Mouse (Mus musculus) embryonic facial prominence, embryonic 14.5 days (tissue): ENCODE measurements around the gene Txndc9. TPM values are rescaled to one million over a fixed set of nuclear protein-coding genes. Genes with fewer than 3 reads are reported as not detected.
A peak's percentile ranks its signal among the peaks of the same experiment; 100 is the strongest.

Experiments
- ATAC-seq: fragments of 200-750 bp; cut with Nextera tagmentation; 2 replicates; pipeline ENCODE4 v1.8.0; 2017; ENCODE audit warnings: low read depth, moderate number of reproducible peaks, moderate TSS enrichment
- DNase-seq: peaks from one replicate; pipeline ENCODE4 v3.0.0-alpha.2; 2015; ENCODE audit warnings: low spot score
- H3K27ac ChIP-seq: fragments of 300-500 bp; sonication (generic); replicated peaks from 2 replicates; pipeline ENCODE4 v1.5.1; 2014; ENCODE audit warnings: low read depth, mild to moderate bottlenecking, low read length, moderate library complexity
- H3K27me3 ChIP-seq: fragments of 300-500 bp; sonication (generic); replicated peaks from 2 replicates; pipeline ENCODE4 v1.6.1; 2014; ENCODE audit warnings: low read length; ENCODE audit not compliant: control insufficient read depth, insufficient read depth
- H3K36me3 ChIP-seq: fragments of 300-500 bp; sonication (generic); 2 replicates; pipeline ENCODE4 v1.6.1; 2014; ENCODE audit warnings: low read length, mixed read lengths; ENCODE audit not compliant: control insufficient read depth, insufficient read depth
- H3K4me1 ChIP-seq: fragments of 300-500 bp; sonication (generic); 2 replicates; pipeline ENCODE4 v1.6.1; 2014; ENCODE audit warnings: antibody characterized with exemption, low read length; ENCODE audit not compliant: control insufficient read depth, insufficient read depth
- H3K4me2 ChIP-seq: fragments of 300-500 bp; sonication (generic); 2 replicates; pipeline ENCODE4 v1.6.1; 2014; ENCODE audit warnings: low read depth, mild to moderate bottlenecking, low read length, moderate library complexity, mixed read lengths
- H3K4me3 ChIP-seq: fragments of 300-500 bp; sonication (generic); 2 replicates; pipeline ENCODE4 v1.5.1; 2014; ENCODE audit warnings: low read depth, mild to moderate bottlenecking, low read length
- H3K9ac ChIP-seq: fragments of 300-500 bp; sonication (generic); 2 replicates; pipeline ENCODE4 v1.6.1; 2014; ENCODE audit warnings: low read depth, mild to moderate bottlenecking, low read length, moderate library complexity, mixed read lengths
- H3K9me3 ChIP-seq: fragments of 300-500 bp; sonication (generic); 2 replicates; pipeline ENCODE4 v1.6.1; 2016; ENCODE audit warnings: low read length; ENCODE audit not compliant: control insufficient read depth
- WGBS: fragments of 180-500 bp; shearing (Covaris S2); extraction: QIAGEN DNeasy Blood & Tissue Kit; methylation state at CpG from one replicate; pipeline ENCODE4 v1.1.7; 2014; 5-methylcytosine and 5-hydroxymethylcytosine counted together
- polyA plus RNA-seq: library from polyadenylated mRNA; unstranded; fragments of >200 nt; fragmentation: Nextera tagmentation; extraction: Ambion mirVana; gene quantifications from 2 replicates; pipeline ENCODE4 v1.2.1, GENCODE M21; 2014

Gene Txndc9
- polyA plus RNA-seq = 125 and 130 TPM in 2 replicates

- Histone ChIP-seq H3K27ac (peak within 1 kb of the TSS; percentile 94), H3K9ac (peak within 1 kb of the TSS; percentile 90), H3K4me3 (peak within 1 kb of the TSS; percentile 96), H3K36me3 (peaks cover 27% of the 10 kb centered on the region), H3K27me3 (no peaks in the 10 kb centered on the region), H3K4me2 (peak within 1 kb of the TSS; percentile 68), H3K4me1 (peaks cover 7% of the 10 kb centered on the region), H3K9me3 (no peaks in the 10 kb centered on the region)
- ATAC-seq = peak; percentile 95
- DNase-seq = peak; percentile 98
- WGBS = 0% methylated on average over 45 of the region's 50 CpGs
Observed at GRCm38 (mm10) chr1:37997867-37998266, at the start of gene Txndc9, which contains the start of gene Eif5b. TSS of gene Txndc9 (minus strand) at chr1:37997893. TSS of gene Eif5b (plus strand) at chr1:37998010.

GRCm38 (mm10) chr1:38038898-38039297 is 41.2 kb upstream of the Txndc9 start:
- H3K27ac ChIP-seq = no peak overlapping the region
- H3K9me3 ChIP-seq = no peaks in the 10 kb centered on the region
- WGBS = 94% methylated on average over 2 of the region's 2 CpGs

GRCm38 (mm10) chr1:38037375-38037774 is 39.7 kb upstream of the Txndc9 start:
- peaks cover 91% of the 10 kb centered on the region for H3K36me3 ChIP-seq
- H3K27ac ChIP-seq = no peak overlapping the region
- 87% methylated on average over 5 of the region's 5 CpGs for WGBS
- ATAC-seq (no peak), DNase-seq (no peak)
- H3K4me1 ChIP-seq = no peaks in the 10 kb centered on the region
- no peaks in the 10 kb centered on the region for H3K9me3 ChIP-seq
- H3K27me3 ChIP-seq = no peaks in the 10 kb centered on the region
- H3K9ac ChIP-seq = no peak overlapping the region
- H3K4me3 ChIP-seq = no peak overlapping the region
- H3K4me2 ChIP-seq = no peak overlapping the region

More at GRCm38 (mm10) chr1:38038898-38039297, 41.2 kb upstream of the Txndc9 start:
- peaks cover 83% of the 10 kb centered on the region for H3K36me3 ChIP-seq
- H3K4me1 ChIP-seq = no peaks in the 10 kb centered on the region
- H3K4me2 ChIP-seq = no peak overlapping the region
- ATAC-seq (no peak), DNase-seq (no peak)
- H3K9ac ChIP-seq = no peak overlapping the region
- no peaks in the 10 kb centered on the region for H3K27me3 ChIP-seq
- H3K4me3 ChIP-seq = no peak overlapping the region

- no peak overlapping the region for H3K4me3 ChIP-seq
- 88% methylated on average over 4 of the region's 4 CpGs for WGBS
- no peaks in the 10 kb centered on the region for H3K9me3 ChIP-seq
- H3K4me2 ChIP-seq = no peak overlapping the region
- H3K27me3 ChIP-seq = no peaks in the 10 kb centered on the region
- H3K9ac ChIP-seq = no peak overlapping the region
- peaks cover 82% of the 10 kb centered on the region for H3K36me3 ChIP-seq
- no peaks in the 10 kb centered on the region for H3K4me1 ChIP-seq
- ATAC-seq = no peak
- no peak for DNase-seq
- no peak overlapping the region for H3K27ac ChIP-seq
Observed at GRCm38 (mm10) chr1:38035521-38035920, 37.8 kb upstream of the Txndc9 start.

- Histone ChIP-seq H3K4me3 (no peak overlapping the region), H3K9me3 (no peaks in the 10 kb centered on the region), H3K36me3 (peaks cover 51% of the 10 kb centered on the region), H3K4me2 (no peak overlapping the region), H3K4me1 (no peaks in the 10 kb centered on the region), H3K27ac (no peak overlapping the region), H3K27me3 (no peaks in the 10 kb centered on the region), H3K9ac (no peak overlapping the region)
- DNase-seq (no peak), ATAC-seq (no peak)
- 96% methylated on average over 5 of the region's 5 CpGs for WGBS
Observed at GRCm38 (mm10) chr1:38031391-38031790, 33.7 kb upstream of the Txndc9 start.

- Histone ChIP-seq H3K4me2 (no peak overlapping the region), H3K27ac (no peak overlapping the region), H3K4me1 (no peaks in the 10 kb centered on the region), H3K27me3 (no peaks in the 10 kb centered on the region), H3K36me3 (peaks cover 44% of the 10 kb centered on the region), H3K9ac (no peak overlapping the region), H3K4me3 (no peak overlapping the region), H3K9me3 (no peaks in the 10 kb centered on the region)
- DNase-seq (no peak), ATAC-seq (no peak)
- 95% methylated on average over 7 of the region's 7 CpGs for WGBS
Observed at GRCm38 (mm10) chr1:38027301-38027700, 29.6 kb upstream of the Txndc9 start.

- no peak overlapping the region for H3K9ac ChIP-seq
- H3K27ac ChIP-seq = no peak overlapping the region
- no peak overlapping the region for H3K4me3 ChIP-seq
- no peak for DNase-seq
- H3K36me3 ChIP-seq = peaks cover 20% of the 10 kb centered on the region
- ATAC-seq = no peak
- H3K27me3 ChIP-seq = no peaks in the 10 kb centered on the region
- no peaks in the 10 kb centered on the region for H3K4me1 ChIP-seq
- WGBS = 90% methylated on average over 2 of the region's 2 CpGs
- H3K9me3 ChIP-seq = no peaks in the 10 kb centered on the region
- H3K4me2 ChIP-seq = no peak overlapping the region
Observed at GRCm38 (mm10) chr1:38014551-38015203, 17.0 kb upstream of the Txndc9 start.

GRCm38 (mm10) chr1:38012509-38012908 is 14.8 kb upstream of the Txndc9 start:
- Histone ChIP-seq H3K4me1 (no peaks in the 10 kb centered on the region), H3K4me2 (no peak overlapping the region), H3K9me3 (no peaks in the 10 kb centered on the region), H3K27me3 (no peaks in the 10 kb centered on the region), H3K27ac (no peak overlapping the region), H3K4me3 (no peak overlapping the region), H3K36me3 (no peaks in the 10 kb centered on the region), H3K9ac (no peak overlapping the region)
- no peak for DNase-seq
- ATAC-seq = no peak

GRCm38 (mm10) chr1:38012104-38012503 is 14.4 kb upstream of the Txndc9 start:
- Histone ChIP-seq H3K4me3 (no peak overlapping the region), H3K4me1 (no peaks in the 10 kb centered on the region), H3K27ac (no peak overlapping the region), H3K9ac (no peak overlapping the region), H3K36me3 (no peaks in the 10 kb centered on the region), H3K27me3 (no peaks in the 10 kb centered on the region), H3K4me2 (no peak overlapping the region), H3K9me3 (no peaks in the 10 kb centered on the region)
- no peak for DNase-seq
- no peak for ATAC-seq
- WGBS = 87% methylated on average over 3 of the region's 3 CpGs
